Comparison of ENCODE assay signal across 8 mouse cellular contexts in the genomic region with DNA sequence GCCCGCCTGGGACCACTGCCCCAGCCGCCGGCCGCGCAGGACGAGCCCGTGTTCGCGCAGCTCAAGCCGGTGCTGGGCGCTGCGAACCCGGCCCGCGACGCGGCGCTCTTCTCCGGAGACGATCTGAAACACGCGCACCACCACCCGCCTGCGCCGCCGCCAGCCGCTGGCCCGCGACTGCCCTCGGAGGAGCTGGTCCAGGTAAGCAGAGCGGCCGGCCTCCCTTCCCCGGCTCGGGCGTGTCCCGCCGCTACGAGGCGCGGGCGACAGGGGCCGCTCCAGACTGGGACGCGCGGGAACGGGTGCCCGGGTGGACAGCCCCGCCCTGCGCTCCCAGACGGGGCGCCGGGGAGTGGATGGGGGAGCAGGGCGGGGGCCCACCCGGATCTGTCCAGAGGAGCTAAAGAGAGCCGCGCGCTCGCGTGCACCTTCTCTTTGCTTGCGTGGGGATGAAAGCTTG. TPM values are rescaled to one million over a fixed set of nuclear protein-coding genes. Genes with fewer than 3 reads are reported as not detected.
DNase-seq lines count a peak whose midpoint lies in the region; ATAC-seq and TF ChIP-seq lines count a peak whose summit lies in the region.

No protein-coding gene starts in this region.

- peaks cover 12% of the 10 kb centered on the region for H3K36me3 ChIP-seq in erythroblast, embryonic 14.5 days (ENCODE audit: control insufficient read depth)
- no peaks in the 10 kb centered on the region for H3K36me3 ChIP-seq in heart, embryonic 11.5 days (ENCODE audit: control insufficient read depth, insufficient read depth, low read length)
- H3K36me3 ChIP-seq in kidney, embryonic 15.5 days: no peaks in the 10 kb centered on the region
- H3K36me3 ChIP-seq in liver, embryonic 14.5 days (replicated peaks; ENCODE audit: control insufficient read depth, insufficient read depth, low read depth): no peaks in the 10 kb centered on the region
- H3K36me3 ChIP-seq in neural tube, embryonic 12.5 days: no peaks in the 10 kb centered on the region
- 0 out of 2 replicates have a peak, but pooled peaks cover 10% of the 10 kb centered on the region for H3K36me3 ChIP-seq in stomach, postnatal 0 days (ENCODE audit: control insufficient read depth, insufficient read depth, low read length)

- TF ChIP-seq POLR2A in bone marrow macrophage, adult 2 months (IDR thresholded peaks at IDR 0.05; ENCODE audit: borderline replicate concordance, low read depth, low read length): no peak

- peak overlapping the region; percentile 54 for H3K4me3 ChIP-seq in bone marrow macrophage, adult 2 months (ENCODE audit: insufficient read depth, low read length)
- peak overlapping the region; percentile 75 for H3K4me3 ChIP-seq in erythroblast, embryonic 14.5 days (replicated peaks)
- H3K4me3 ChIP-seq in heart, embryonic 11.5 days (ENCODE audit: low read depth, low read length): peak overlapping the region; percentile 77
- H3K4me3 ChIP-seq in kidney, embryonic 15.5 days (replicated peaks): peak overlapping the region; percentile 77
- H3K4me3 ChIP-seq in liver, embryonic 14.5 days (ENCODE audit: insufficient read depth in 1 of 2, low read depth in 2 of 2, low read length in 2 of 2): peak overlapping the region; percentile 42 to 66
- peak overlapping the region; percentile 55 for H3K4me3 ChIP-seq in neural tube, embryonic 12.5 days
- H3K4me3 ChIP-seq in stomach, postnatal 0 days (ENCODE audit: low read depth, low read length): peak overlapping the region; percentile 86

- H3K4me1 ChIP-seq in bone marrow macrophage, adult 2 months (ENCODE audit: control insufficient read depth, insufficient read depth, low read length): no peaks in the 10 kb centered on the region
- peaks cover 18% of the 10 kb centered on the region for H3K4me1 ChIP-seq in erythroblast, embryonic 14.5 days (ENCODE audit: control insufficient read depth)
- H3K4me1 ChIP-seq in heart, embryonic 11.5 days (ENCODE audit: control insufficient read depth, insufficient read depth, low read length): peaks cover 3% of the 10 kb centered on the region; the same call in 1 of the 2 replicates
- peaks cover 13% of the 10 kb centered on the region for H3K4me1 ChIP-seq in kidney, embryonic 15.5 days
- peaks cover 0 to 2% of the 10 kb centered on the region in 2 experiments; a peak in 1 of 4 replicates for H3K4me1 ChIP-seq in liver, embryonic 14.5 days (replicated peaks; ENCODE audit: control insufficient read depth in 2 of 2, insufficient read depth in 2 of 2, low read length in 1 of 2)
- H3K4me1 ChIP-seq in neural tube, embryonic 12.5 days: peaks cover 9% of the 10 kb centered on the region
- no peaks in the 10 kb centered on the region for H3K4me1 ChIP-seq in stomach, postnatal 0 days (replicated peaks; ENCODE audit: control insufficient read depth, insufficient read depth)

- under 1% methylated on average over 60 of the region's 60 CpGs for WGBS in heart, embryonic 11.5 days (ENCODE audit: insufficient replicate concordance)
- WGBS in kidney, embryonic 15.5 days: under 1% methylated on average over 60 of the region's 60 CpGs
- WGBS in liver, embryonic 14.5 days (ENCODE audit: insufficient replicate concordance): under 1% methylated on average over 58 of the region's 60 CpGs
- WGBS in neural tube, embryonic 12.5 days: under 1% methylated on average over 60 of the region's 60 CpGs
- under 1% methylated on average over 56 of the region's 60 CpGs for WGBS in stomach, postnatal 0 days

- no peaks in the 10 kb centered on the region for H3K9me3 ChIP-seq in erythroblast, embryonic 14.5 days (ENCODE audit: control insufficient read depth, low read length)
- H3K9me3 ChIP-seq in heart, embryonic 11.5 days (replicated peaks; ENCODE audit: control insufficient read depth, low read length): no peaks in the 10 kb centered on the region
- no peaks in the 10 kb centered on the region for H3K9me3 ChIP-seq in kidney, embryonic 15.5 days (replicated peaks)
- H3K9me3 ChIP-seq in liver, embryonic 14.5 days (ENCODE audit: control insufficient read depth, low read length): no peaks in the 10 kb centered on the region
- H3K9me3 ChIP-seq in neural tube, embryonic 12.5 days: no peaks in the 10 kb centered on the region
- H3K9me3 ChIP-seq in stomach, postnatal 0 days (ENCODE audit: control insufficient read depth, low read length): no peaks in the 10 kb centered on the region

- no peak overlapping the region for H3K27ac ChIP-seq in bone marrow macrophage, adult 2 months (ENCODE audit: insufficient read depth, low read depth, low read length)
- H3K27ac ChIP-seq in heart, embryonic 11.5 days (ENCODE audit: low read depth, low read length): 0 out of 2 replicates have a peak overlapping the region, but pooled peaks have one; percentile 35
- 0 out of 2 replicates have a peak overlapping the region, but pooled peaks have one; percentile 11 for H3K27ac ChIP-seq in kidney, embryonic 15.5 days
- no peak overlapping the region for H3K27ac ChIP-seq in liver, embryonic 14.5 days
- no peak overlapping the region for H3K27ac ChIP-seq in neural tube, embryonic 12.5 days
- peak overlapping the region; percentile 96 for H3K27ac ChIP-seq in stomach, postnatal 0 days (replicated peaks)

- H3K27me3 ChIP-seq in erythroblast, embryonic 14.5 days (ENCODE audit: control insufficient read depth): peaks cover 60% of the 10 kb centered on the region
- peaks cover 10% of the 10 kb centered on the region for H3K27me3 ChIP-seq in heart, embryonic 11.5 days (ENCODE audit: control insufficient read depth, insufficient read depth, low read length)
- H3K27me3 ChIP-seq in kidney, embryonic 15.5 days: peaks cover 49% of the 10 kb centered on the region
- peaks cover 35% of the 10 kb centered on the region for H3K27me3 ChIP-seq in liver, embryonic 14.5 days (ENCODE audit: control insufficient read depth, insufficient read depth, low read length)
- H3K27me3 ChIP-seq in neural tube, embryonic 12.5 days (replicated peaks): peaks cover 21% of the 10 kb centered on the region
- no peaks in the 10 kb centered on the region for H3K27me3 ChIP-seq in stomach, postnatal 0 days (ENCODE audit: control insufficient read depth, insufficient read depth, low read length)

- H3K9ac ChIP-seq in heart, embryonic 11.5 days (ENCODE audit: low read depth, low read length): peak overlapping the region; percentile 69
- H3K9ac ChIP-seq in kidney, embryonic 15.5 days: peak overlapping the region; percentile 64
- H3K9ac ChIP-seq in liver, embryonic 14.5 days (replicated peaks): peak overlapping the region; percentile 56
- H3K9ac ChIP-seq in neural tube, embryonic 12.5 days: peak overlapping the region; percentile 58
- peak overlapping the region; percentile 96 for H3K9ac ChIP-seq in stomach, postnatal 0 days (ENCODE audit: low read length)

- peak; percentile 34 for DNase-seq in 416B (ENCODE audit: low read depth)
- DNase-seq in liver, embryonic 14.5 days (ENCODE audit: low read depth in 3 of 3, low spot score in 3 of 3): peak; percentile 10 to 26 (median 26)
- peak; percentile 80 for DNase-seq in stomach, postnatal 0 days (ENCODE audit: low spot score)

- H3K4me2 ChIP-seq in heart, embryonic 11.5 days: peak overlapping the region; percentile 99
- H3K4me2 ChIP-seq in kidney, embryonic 15.5 days: peak overlapping the region; percentile 99
- peak overlapping the region; percentile 95 for H3K4me2 ChIP-seq in liver, embryonic 14.5 days (ENCODE audit: low read depth)
- peak overlapping the region; percentile 99 for H3K4me2 ChIP-seq in neural tube, embryonic 12.5 days (replicated peaks)
- H3K4me2 ChIP-seq in stomach, postnatal 0 days (replicated peaks; ENCODE audit: low read depth): peak overlapping the region; percentile 91

- no peak for TF ChIP-seq EP300 in liver, embryonic 14.5 days (IDR thresholded peaks at IDR 0.05; ENCODE audit: low read depth)
- TF ChIP-seq EP300 in stomach, postnatal 0 days (optimal IDR thresholded peaks at IDR 0.05): no peak

- no peak for TF ChIP-seq CTCF in bone marrow macrophage, adult 2 months (IDR thresholded peaks at IDR 0.05; ENCODE audit: low read depth, low read length)
- TF ChIP-seq CTCF in liver, embryonic 14.5 days (IDR thresholded peaks at IDR 0.05; ENCODE audit: low read depth): no peak
- peak; percentile 47 for TF ChIP-seq CTCF in stomach, postnatal 0 days (IDR thresholded peaks at IDR 0.05; ENCODE audit: low read depth)

- peak; percentile 80 for ATAC-seq in heart, embryonic 11.5 days (replicated peaks; ENCODE audit: insufficient number of reproducible peaks, low FRiP score, low TSS enrichment)
- peak; percentile 86 for ATAC-seq in kidney, embryonic 15.5 days (replicated peaks; ENCODE audit: low FRiP score)
- peak; percentile 55 for ATAC-seq in liver, embryonic 14.5 days (ENCODE audit: insufficient read depth)
- ATAC-seq in neural tube, embryonic 12.5 days (ENCODE audit: low FRiP score, low read depth): peak; percentile 91
- ATAC-seq in stomach, postnatal 0 days (ENCODE audit: low FRiP score, low TSS enrichment): peak; percentile 69

RNA-seq across cellular contexts. Expression of a gene that starts 0.6 kb away (rescaled TPM):
- polyA plus RNA-seq in bone marrow macrophage, adult 2 months (2012; ENCODE audit: insufficient read depth, insufficient read length, missing spikeins): not detected in 2 replicates
- polyA plus RNA-seq in erythroblast, embryonic 14.5 days (2012): 0.64 and 1.2 TPM in 2 replicates
- polyA plus RNA-seq in heart, embryonic 11.5 days (2014; fragmentation: Nextera tagmentation; extraction: Ambion mirVana): 2.4 and 2.6 TPM in 2 replicates
- polyA plus RNA-seq in kidney, embryonic 15.5 days (2015; fragmentation: Nextera tagmentation; extraction: Ambion mirVana): 8.6 and 8.9 TPM in 2 replicates
- 0.60 and 0.71 TPM in 2 replicates for polyA plus RNA-seq in liver, embryonic 14.5 days (2012; rRNA removed)
- polyA plus RNA-seq in liver, embryonic 14.5 days (2014; fragmentation: Nextera tagmentation; extraction: Ambion mirVana): 0.99 and 1.3 TPM in 2 replicates
- 3.7 and 4.2 TPM in 2 replicates for polyA plus RNA-seq in neural tube, embryonic 12.5 days (2016; fragmentation: Nextera tagmentation; extraction: Ambion mirVana)
- polyA plus RNA-seq in stomach, postnatal 0 days (2015; fragmentation: Nextera tagmentation; extraction: Ambion mirVana): 101 and 112 TPM in 2 replicates

Comparison
In these comparisons a context has a peak if more than half of its experiments do, and no peak if none do; other contexts are left out.
1. DNase-seq: peak in every context shown above with its lines; median percentile 80 in stomach, postnatal 0 days; 34 in 416B; 26 in liver, embryonic 14.5 days.
2. H3K27ac ChIP-seq: peak in heart, embryonic 11.5 days (single experiment), kidney, embryonic 15.5 days (single experiment) and stomach, postnatal 0 days (single experiment); none in bone marrow macrophage, adult 2 months (single experiment), liver, embryonic 14.5 days (single experiment) and neural tube, embryonic 12.5 days (single experiment).
3. RNA of a gene that starts 0.6 kb away (polyA plus RNA-seq): 101 to 112 TPM in stomach, postnatal 0 days; 8.6 to 8.9 TPM in kidney, embryonic 15.5 days, 3.7 to 4.2 TPM in neural tube, embryonic 12.5 days, 2.4 to 2.6 TPM in heart, embryonic 11.5 days, 0.60 to 1.3 TPM in liver, embryonic 14.5 days, 0.64 to 1.2 TPM in erythroblast, embryonic 14.5 days and not detected in bone marrow macrophage, adult 2 months; every median in the first group is over 10 times any median in the second.
4. Peak in every context shown above with its lines, with median percentiles within 50 percentile points of each other: H3K4me3 ChIP-seq, ATAC-seq, H3K4me2 ChIP-seq and H3K9ac ChIP-seq.